In genomic region chr7:132347273-132348045, GRCm38 (mm10) we compare ENCODE assay signal across 11 mouse cellular contexts. TPM values are rescaled to one million over a fixed set of nuclear protein-coding genes. Genes with fewer than 3 reads are reported as not detected.
DNase-seq lines count a peak whose midpoint lies in the region; ATAC-seq and TF ChIP-seq lines count a peak whose summit lies in the region.
"Had no signal": no experiment of that assay in that cellular context is flagged by ENCODE, and none has a peak within 500 bp of the region (broad histone marks: within the 10 kb centered on the region; RNA-seq: fewer than 3 reads in every experiment).

No protein-coding gene starts in this region.

- ATAC-seq in lung, postnatal 0 days: peak; percentile 22; the same call in 1 of the 2 replicates
- ATAC-seq in hindbrain, embryonic 14.5 days (ENCODE audit: low FRiP score): no peak
- ATAC-seq: hindbrain, postnatal 0 days had no signal

- TF ChIP-seq CTCF in lung, postnatal 0 days (IDR thresholded peaks at IDR 0.05): no peak
- no peak for TF ChIP-seq CTCF in lung, adult 2 months (IDR thresholded peaks at IDR 0.05; ENCODE audit: insufficient read depth, low read length)

- no peak overlapping the region for H3K4me2 ChIP-seq in lung, postnatal 0 days (replicated peaks; ENCODE audit: low read depth, low read length)
- no peak overlapping the region for H3K4me2 ChIP-seq in hindbrain, embryonic 14.5 days (replicated peaks)

- H3K9ac ChIP-seq in lung, postnatal 0 days (replicated peaks; ENCODE audit: low read depth): no peak overlapping the region
- no peak overlapping the region for H3K9ac ChIP-seq in hindbrain, embryonic 14.5 days

- H3K4me1 ChIP-seq in lung, postnatal 0 days (ENCODE audit: insufficient read depth, low read depth, low read length): peaks cover 11% of the 10 kb centered on the region; the same call in 1 of the 2 replicates
- peaks cover 18% of the 10 kb centered on the region for H3K4me1 ChIP-seq in lung, adult 2 months (ENCODE audit: control insufficient read depth, insufficient read depth, low read length)
- 0 out of 2 replicates have a peak, but pooled peaks cover 4% of the 10 kb centered on the region for H3K4me1 ChIP-seq in hindbrain, embryonic 14.5 days (replicated peaks; ENCODE audit: control insufficient read depth, insufficient read depth, low read length)

- no peaks in the 10 kb centered on the region for H3K27me3 ChIP-seq in lung, postnatal 0 days (replicated peaks; ENCODE audit: insufficient read depth, low read length)
- no peaks in the 10 kb centered on the region for H3K27me3 ChIP-seq in hindbrain, embryonic 14.5 days (ENCODE audit: control insufficient read depth, insufficient read depth, low read length)

- DNase-seq in adrenal gland, postnatal 10 days: peak; percentile 41
- DNase-seq in adrenal gland, postnatal 25 days: no peak
- peak; percentile 72 for DNase-seq in lung, postnatal 0 days (ENCODE audit: low spot score)
- no peak for DNase-seq in lung, adult 2 months
- DNase-seq in kidney, adult 9 months: peak; percentile 76
- peak; percentile 27 for DNase-seq in skeletal muscle tissue, adult 2 months (ENCODE audit: low read depth, low spot score)
- no peak for DNase-seq in embryo, embryonic 10 days (ENCODE audit: low spot score)
- DNase-seq in hindbrain, embryonic 14.5 days (ENCODE audit: low spot score): no peak
- DNase-seq: cerebellum, adult 18-20 months had no signal

- no peaks in the 10 kb centered on the region for H3K9me3 ChIP-seq in lung, postnatal 0 days (ENCODE audit: low read length)
- no peaks in the 10 kb centered on the region for H3K9me3 ChIP-seq in hindbrain, embryonic 14.5 days (ENCODE audit: control insufficient read depth, low read length)

- 45% methylated on average over 9 of the region's 9 CpGs for WGBS in lung, postnatal 0 days
- WGBS in lung, adult 2 months: 48% methylated on average over 9 of the region's 9 CpGs
- 85% methylated on average over 9 of the region's 9 CpGs for WGBS in hindbrain, embryonic 14.5 days

- no peak for TF ChIP-seq POLR2A in lung, adult 2 months (IDR thresholded peaks at IDR 0.05; ENCODE audit: borderline replicate concordance, extremely low read depth, low read depth, low read length)

- no peak overlapping the region for H3K27ac ChIP-seq in lung, postnatal 0 days (ENCODE audit: low read length)
- no peak overlapping the region for H3K27ac ChIP-seq in hindbrain, embryonic 14.5 days
- H3K27ac ChIP-seq: hindbrain, postnatal 0 days; left cerebral cortex, adult 2 months had no signal

- no peak overlapping the region for H3K4me3 ChIP-seq in lung, postnatal 0 days (ENCODE audit: low read depth, low read length)
- H3K4me3 ChIP-seq in lung, adult 2 months (replicated peaks; ENCODE audit: extremely low read depth, low read depth, low read length): no peak overlapping the region
- H3K4me3 ChIP-seq in hindbrain, embryonic 14.5 days (replicated peaks; ENCODE audit: low read length): no peak overlapping the region
- H3K4me3 ChIP-seq: left cerebral cortex, adult 2 months had no signal

- H3K36me3 ChIP-seq in lung, postnatal 0 days (ENCODE audit: insufficient read depth, low read length): no peaks in the 10 kb centered on the region
- H3K36me3 ChIP-seq in hindbrain, embryonic 14.5 days (replicated peaks; ENCODE audit: control insufficient read depth, insufficient read depth): no peaks in the 10 kb centered on the region

- TF ChIP-seq EP300 in lung, postnatal 0 days (IDR thresholded peaks at IDR 0.05): peak; percentile 49

RNA-seq across cellular contexts. Expression of gene Chst15, which starts 30.4 kb away (rescaled TPM):
- 10 to 100 TPM; 39.3 to 40.3 TPM for total RNA-seq in adrenal gland, postnatal 10 days (2021)
- total RNA-seq in adrenal gland, postnatal 25 days (2021): 33.6 and 41.1 TPM in 2 replicates
- 13.1 and 14.1 TPM in 2 replicates for polyA plus RNA-seq in lung, postnatal 0 days (2015; fragmentation: Nextera tagmentation; extraction: Ambion mirVana)
- polyA plus RNA-seq in lung, adult 2 months (2012; rRNA removed): 14.1 and 14.7 TPM in 2 replicates
- 16.3 and 17.1 TPM in 2 replicates for polyA plus RNA-seq in hindbrain, embryonic 14.5 days (2014; fragmentation: Nextera tagmentation; extraction: Ambion mirVana)

Comparison
In these comparisons a context has a peak if more than half of its experiments do, and no peak if none do; other contexts are left out.
1. DNase-seq: peak in adrenal gland, postnatal 10 days (single experiment), lung, postnatal 0 days (single experiment), kidney, adult 9 months (single experiment) and skeletal muscle tissue, adult 2 months (single experiment); none in adrenal gland, postnatal 25 days (single experiment), lung, adult 2 months (single experiment), embryo, embryonic 10 days (single experiment) and hindbrain, embryonic 14.5 days (single experiment).